Mouse (Mus musculus) testis, adult 2 months (tissue): ENCODE results near the gene Tmem178b. TPM values are rescaled to one million over a fixed set of nuclear protein-coding genes. Genes with fewer than 3 reads are reported as not detected.

Source experiments
- H3K27ac ChIP-seq: fragments of 200-500 bp; 2 replicates; pipeline ENCODE4 v1.5.1; 2012; ENCODE audit warnings: low read depth, low read length; ENCODE audit not compliant: control insufficient read depth, insufficient read depth
- H3K27me3 ChIP-seq: fragments of 200-500 bp; 2 replicates; pipeline ENCODE4 v1.6.1; 2012; ENCODE audit warnings: mild to moderate bottlenecking, low read length, moderate library complexity; ENCODE audit not compliant: control insufficient read depth, insufficient read depth
- H3K36me3 ChIP-seq: fragments of 200-500 bp; 2 replicates; pipeline ENCODE4 v1.6.1; 2012; ENCODE audit warnings: mild to moderate bottlenecking, low read length; ENCODE audit not compliant: control insufficient read depth, insufficient read depth
- H3K4me1 ChIP-seq: fragments of 200-500 bp; 2 replicates; pipeline ENCODE4 v1.6.1; 2012; ENCODE audit warnings: low read length; ENCODE audit not compliant: control insufficient read depth, insufficient read depth
- H3K4me3 ChIP-seq: fragments of 200-500 bp; 2 replicates; pipeline ENCODE4 v1.5.1; 2012; ENCODE audit warnings: low read depth, mild to moderate bottlenecking, low read length, moderate library complexity, mixed read lengths; ENCODE audit not compliant: control insufficient read depth
- CTCF ChIP-seq: fragments of 200-500 bp; IDR thresholded peaks from 2 replicates; pipeline ENCODE4 v1.5.1; 2012; ENCODE audit warnings: low read depth, mild to moderate bottlenecking, inconsistent platforms, low read length, moderate library complexity; ENCODE audit not compliant: control insufficient read depth, insufficient read depth, insufficient replicate concordance
- POLR2A ChIP-seq: fragments of 200-500 bp; IDR thresholded peaks from 2 replicates; pipeline ENCODE4 v1.6.1; 2012; ENCODE audit warnings: low read depth, mild to moderate bottlenecking, inconsistent platforms, low read length, moderate library complexity; ENCODE audit not compliant: control insufficient read depth
- polyA plus RNA-seq: library from polyadenylated mRNA; depleted of rRNA; stranded (reverse); fragments of >200 nt; gene quantifications from 2 replicates; pipeline ENCODE4 v1.2.3, GENCODE M21; 2012; rRNA removed

The Tmem178b gene
- 10.8 and 11.8 TPM in 2 replicates for polyA plus RNA-seq

GRCm38 (mm10) chr6:39872901-39873591, at the start of gene Tmem178b:
Gene Tmem178b (plus strand): TSS chr6:39873271.
- no peaks in the 10 kb centered on the region for H3K36me3 ChIP-seq
- H3K4me3 ChIP-seq, result peak within 1 kb of the TSS; percentile 50
- TF ChIP-seq CTCF, result no peak
- TF ChIP-seq POLR2A, result no peak
- peaks cover 2% of the 10 kb centered on the region; the same call in 1 of the 2 replicates for H3K27me3 ChIP-seq
- H3K4me1 ChIP-seq, result peaks cover 14% of the 10 kb centered on the region
- no peak within 1 kb of the TSS for H3K27ac ChIP-seq

GRCm38 (mm10) chr6:39828736-39829135, 44.3 kb upstream of the Tmem178b start:
- no peaks in the 10 kb centered on the region for H3K36me3 ChIP-seq
- H3K27ac ChIP-seq, result no peak overlapping the region
- H3K27me3 ChIP-seq, result no peaks in the 10 kb centered on the region
- no peak overlapping the region for H3K4me3 ChIP-seq
- H3K4me1 ChIP-seq, result no peaks in the 10 kb centered on the region
- TF ChIP-seq POLR2A (no peak), CTCF (no peak)

GRCm38 (mm10) chr6:39843698-39844342, 29.3 kb upstream of the Tmem178b start:
- Histone ChIP-seq H3K4me3 (peak overlapping the region; percentile 82), H3K27me3 (no peaks in the 10 kb centered on the region), H3K36me3 (no peaks in the 10 kb centered on the region), H3K27ac (peak overlapping the region; percentile 18; the same call in 1 of the 2 replicates), H3K4me1 (peaks cover 6% of the 10 kb centered on the region)
- TF ChIP-seq POLR2A (no peak), CTCF (no peak)

GRCm38 (mm10) chr6:39847538-39847937, 25.5 kb upstream of the Tmem178b start:
- Histone ChIP-seq H3K27ac (no peak overlapping the region), H3K4me1 (peaks cover 8% of the 10 kb centered on the region), H3K27me3 (no peaks in the 10 kb centered on the region), H3K36me3 (no peaks in the 10 kb centered on the region), H3K4me3 (no peak overlapping the region)
- TF ChIP-seq POLR2A, result no peak
- no peak for TF ChIP-seq CTCF

- H3K4me3 ChIP-seq, result no peak overlapping the region
- TF ChIP-seq POLR2A (no peak), CTCF (peak; percentile 58; the same call in 1 of the 2 replicates)
- no peak overlapping the region for H3K27ac ChIP-seq
Measured at GRCm38 (mm10) chr6:39848766-39849165, 24.3 kb upstream of the Tmem178b start.

GRCm38 (mm10) chr6:39849667-39850066, 23.4 kb upstream of the Tmem178b start:
- peaks cover 2% of the 10 kb centered on the region; the same call in 1 of the 2 replicates for H3K4me1 ChIP-seq
- no peak overlapping the region for H3K27ac ChIP-seq
- no peaks in the 10 kb centered on the region for H3K27me3 ChIP-seq
- H3K36me3 ChIP-seq, result no peaks in the 10 kb centered on the region
- H3K4me3 ChIP-seq, result no peak overlapping the region
- TF ChIP-seq POLR2A (no peak), CTCF (no peak)

More at GRCm38 (mm10) chr6:39848766-39849165, 24.3 kb upstream of the Tmem178b start:
- no peaks in the 10 kb centered on the region for H3K27me3 ChIP-seq
- peaks cover 6% of the 10 kb centered on the region for H3K4me1 ChIP-seq
- H3K36me3 ChIP-seq, result no peaks in the 10 kb centered on the region
